Mouse (Mus musculus): ENCODE measurements around the gene Smco3. TPM values are rescaled to one million over a fixed set of nuclear protein-coding genes. Genes with fewer than 3 reads are reported as not detected.

Smco3 gene
- polyA plus RNA-seq, 1 experiment from 2014 or later = 2.6 TPM

DNA sequence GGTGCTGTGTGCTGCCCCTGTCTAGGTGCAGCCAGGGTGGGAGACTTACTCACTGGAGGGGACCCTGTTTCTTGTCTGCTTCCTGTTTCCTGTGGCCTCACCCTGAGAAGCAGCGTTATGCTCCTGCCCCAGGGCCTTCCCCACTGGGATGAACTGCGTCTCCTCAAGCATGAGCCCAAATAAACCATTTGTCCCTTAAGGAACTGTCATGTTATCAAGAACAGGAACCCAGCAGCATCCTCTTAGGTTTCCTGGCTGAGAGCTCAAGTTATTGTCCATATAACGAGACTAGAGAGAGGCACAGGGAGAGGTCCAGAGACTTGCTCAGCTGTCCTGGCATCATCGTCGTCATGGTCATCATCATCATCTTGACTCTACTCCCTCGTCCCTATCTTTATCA, 15.0 kb upstream of the Smco3 start:
- no peak overlapping the region for H3K9ac ChIP-seq (ENCODE audit: low read depth, low read length)
- H3K27me3 ChIP-seq (replicated peaks; ENCODE audit: control insufficient read depth, insufficient read depth, low read length) = no peaks in the 10 kb centered on the region
- no peaks in the 10 kb centered on the region for H3K36me3 ChIP-seq (ENCODE audit: control insufficient read depth, insufficient read depth, low read length)
- H3K4me2 ChIP-seq (ENCODE audit: low read depth, low read length) = no peak overlapping the region
- H3K27ac ChIP-seq (ENCODE audit: low read length) = no peak overlapping the region
- no peak overlapping the region for H3K4me3 ChIP-seq (ENCODE audit: low read length)
- no peaks in the 10 kb centered on the region for H3K9me3 ChIP-seq (ENCODE audit: control insufficient read depth, low read length)
- WGBS = 75% methylated on average over 6 of the region's 6 CpGs
- ATAC-seq = no peak
- 0 out of 2 replicates have a peak, but pooled peaks cover 3% of the 10 kb centered on the region for H3K4me1 ChIP-seq (ENCODE audit: control insufficient read depth, insufficient read depth, low read length)

DNA sequence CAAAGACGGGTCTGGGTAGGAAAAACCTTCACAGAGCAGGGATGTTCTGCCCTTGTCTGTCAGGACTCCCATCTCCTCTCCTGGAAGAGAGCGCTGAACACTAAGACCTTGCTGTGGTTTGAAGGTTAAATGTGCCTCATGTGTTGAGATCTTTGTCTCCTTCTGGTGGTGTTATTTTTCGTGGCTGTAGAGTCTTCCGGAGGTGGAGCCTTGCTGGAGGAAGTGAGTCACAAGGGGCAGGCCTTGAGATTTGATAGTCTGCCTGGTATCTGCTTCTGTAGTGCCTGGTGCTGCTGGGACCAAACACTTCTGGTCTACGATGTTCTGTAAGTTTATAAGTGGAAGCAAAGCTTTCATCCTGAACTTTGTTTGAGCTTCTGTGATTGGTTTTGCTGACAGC, 13.7 kb upstream of the Smco3 start:
- 85% methylated on average over 5 of the region's 5 CpGs for WGBS
- no peak for ATAC-seq
- H3K9me3 ChIP-seq (ENCODE audit: control insufficient read depth, low read length) = no peaks in the 10 kb centered on the region
- 0 out of 2 replicates have a peak, but pooled peaks cover 3% of the 10 kb centered on the region for H3K4me1 ChIP-seq (ENCODE audit: control insufficient read depth, insufficient read depth, low read length)
- H3K4me3 ChIP-seq (ENCODE audit: low read length) = no peak overlapping the region
- H3K4me2 ChIP-seq (ENCODE audit: low read depth, low read length) = no peak overlapping the region
- no peaks in the 10 kb centered on the region for H3K27me3 ChIP-seq (replicated peaks; ENCODE audit: control insufficient read depth, insufficient read depth, low read length)
- H3K9ac ChIP-seq (ENCODE audit: low read depth, low read length) = no peak overlapping the region
- no peak overlapping the region for H3K27ac ChIP-seq (ENCODE audit: low read length)
- no peaks in the 10 kb centered on the region for H3K36me3 ChIP-seq (ENCODE audit: control insufficient read depth, insufficient read depth, low read length)

DNA sequence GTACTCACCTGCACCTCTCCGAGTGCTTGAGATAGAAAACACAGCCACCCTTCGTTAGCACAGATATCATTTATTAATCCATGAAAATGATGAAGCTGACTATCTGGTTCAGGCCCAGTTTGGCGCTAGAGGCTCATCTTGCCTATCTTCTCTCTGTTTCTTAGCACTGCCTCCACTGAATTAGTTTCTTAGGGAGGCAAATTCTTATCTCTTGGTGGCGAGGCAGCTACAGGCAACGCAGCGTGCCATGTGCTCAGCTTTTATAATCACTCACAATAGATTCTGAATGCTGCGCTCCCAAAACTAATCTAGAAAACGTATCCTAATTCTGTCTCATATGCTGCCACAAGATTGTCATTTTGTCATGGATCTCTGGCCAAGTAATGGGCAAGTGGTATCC, 13.1 kb upstream of the Smco3 start:
- H3K9ac ChIP-seq (ENCODE audit: low read depth, low read length) = no peak overlapping the region
- ATAC-seq = no peak
- no peaks in the 10 kb centered on the region for H3K27me3 ChIP-seq (replicated peaks; ENCODE audit: control insufficient read depth, insufficient read depth, low read length)
- no peak overlapping the region for H3K4me2 ChIP-seq (ENCODE audit: low read depth, low read length)
- H3K27ac ChIP-seq (ENCODE audit: low read length) = no peak overlapping the region
- 84% methylated on average over 8 of the region's 8 CpGs for WGBS
- H3K4me3 ChIP-seq (ENCODE audit: low read length) = no peak overlapping the region
- 0 out of 2 replicates have a peak, but pooled peaks cover 3% of the 10 kb centered on the region for H3K4me1 ChIP-seq (ENCODE audit: control insufficient read depth, insufficient read depth, low read length)
- no peaks in the 10 kb centered on the region for H3K36me3 ChIP-seq (ENCODE audit: control insufficient read depth, insufficient read depth, low read length)
- no peaks in the 10 kb centered on the region for H3K9me3 ChIP-seq (ENCODE audit: control insufficient read depth, low read length)

DNA sequence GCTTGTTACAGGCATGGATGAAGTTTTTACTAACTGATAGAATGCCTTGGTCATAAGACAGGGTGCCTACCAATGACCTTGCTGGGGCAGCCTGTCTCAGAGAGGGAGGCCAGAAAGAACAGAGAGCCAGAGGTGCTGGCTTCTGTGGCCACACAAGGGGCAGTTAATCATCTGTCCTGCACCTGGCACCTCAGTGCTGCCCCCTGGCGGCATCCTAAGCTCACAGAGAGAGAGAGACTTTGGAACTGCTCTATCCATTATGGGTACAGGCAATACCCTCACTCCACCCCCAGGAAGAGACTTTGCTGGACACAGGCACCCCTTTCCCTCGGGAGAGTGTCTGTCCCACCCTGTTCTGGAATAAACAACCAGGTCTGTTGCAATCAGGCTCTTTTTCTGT, 12.5 kb upstream of the Smco3 start:
- peak; percentile 31; the same call in 1 of the 2 replicates for ATAC-seq
- Histone ChIP-seq H3K9ac (ENCODE audit: low read depth, low read length) (no peak overlapping the region), H3K27me3 (replicated peaks; ENCODE audit: control insufficient read depth, insufficient read depth, low read length) (no peaks in the 10 kb centered on the region), H3K9me3 (ENCODE audit: control insufficient read depth, low read length) (no peaks in the 10 kb centered on the region), H3K4me1 (ENCODE audit: control insufficient read depth, insufficient read depth, low read length) (0 out of 2 replicates have a peak, but pooled peaks cover 3% of the 10 kb centered on the region), H3K27ac (ENCODE audit: low read length) (no peak overlapping the region), H3K4me2 (ENCODE audit: low read depth, low read length) (no peak overlapping the region), H3K4me3 (ENCODE audit: low read length) (no peak overlapping the region), H3K36me3 (ENCODE audit: control insufficient read depth, insufficient read depth, low read length) (no peaks in the 10 kb centered on the region)
- 8% methylated on average over 2 of the region's 2 CpGs for WGBS

GRCm38 (mm10) chr6:136847267-136847666, 12.0 kb upstream of the Smco3 start:
- Histone ChIP-seq H3K4me1 (ENCODE audit: control insufficient read depth, insufficient read depth, low read length) (no peaks in the 10 kb centered on the region), H3K4me2 (ENCODE audit: low read depth, low read length) (no peak overlapping the region), H3K27ac (ENCODE audit: low read length) (no peak overlapping the region), H3K36me3 (ENCODE audit: control insufficient read depth, insufficient read depth, low read length) (no peaks in the 10 kb centered on the region), H3K9ac (ENCODE audit: low read depth, low read length) (no peak overlapping the region), H3K4me3 (ENCODE audit: low read length) (no peak overlapping the region), H3K9me3 (ENCODE audit: control insufficient read depth, low read length) (no peaks in the 10 kb centered on the region), H3K27me3 (replicated peaks; ENCODE audit: control insufficient read depth, insufficient read depth, low read length) (no peaks in the 10 kb centered on the region)
- 89% methylated on average over 3 of the region's 3 CpGs for WGBS
- ATAC-seq = no peak

DNA sequence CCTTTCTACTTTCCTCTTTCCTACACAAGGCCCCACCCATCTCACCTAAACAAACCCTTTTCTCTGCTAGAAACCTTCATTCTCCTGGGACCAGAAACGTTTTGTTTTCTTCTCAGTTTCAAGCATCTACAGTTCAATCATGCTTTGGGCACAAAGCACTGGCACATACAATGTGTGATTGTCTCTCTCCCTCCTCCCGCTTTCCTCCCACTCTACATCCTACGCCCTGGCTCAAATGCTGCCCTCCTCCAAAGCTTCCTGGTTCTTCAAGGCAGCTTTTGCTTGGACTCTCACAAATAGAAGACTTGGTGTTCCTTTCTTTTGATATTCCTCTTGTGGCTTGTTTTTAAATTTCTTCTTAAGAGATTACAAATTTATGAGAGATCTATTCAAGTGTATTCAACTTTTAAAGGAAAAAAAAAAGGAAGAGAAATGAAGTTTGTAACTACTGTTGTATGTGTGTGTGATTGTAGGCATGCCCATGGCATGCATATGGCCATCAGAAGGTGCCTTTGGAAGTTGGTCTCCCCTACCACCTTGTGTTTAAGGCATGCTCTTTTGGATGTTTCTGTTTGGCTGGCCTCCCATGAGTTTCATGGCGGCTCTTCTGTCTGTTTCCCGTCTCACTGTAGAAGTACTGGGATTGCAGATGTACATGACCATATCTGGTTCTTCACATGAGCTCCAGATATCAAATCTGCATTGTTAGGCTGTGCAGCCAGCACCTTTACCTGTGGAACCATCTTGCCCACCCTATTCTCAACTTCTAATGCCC, 10.6 kb upstream of the Smco3 start:
- WGBS = 71% methylated on average over 5 of the region's 5 CpGs
- no peaks in the 10 kb centered on the region for H3K4me1 ChIP-seq (ENCODE audit: control insufficient read depth, insufficient read depth, low read length)
- H3K9ac ChIP-seq (ENCODE audit: low read depth, low read length) = no peak overlapping the region
- H3K9me3 ChIP-seq (ENCODE audit: control insufficient read depth, low read length) = no peaks in the 10 kb centered on the region
- H3K4me3 ChIP-seq (ENCODE audit: low read length) = no peak overlapping the region
- H3K36me3 ChIP-seq (ENCODE audit: control insufficient read depth, insufficient read depth, low read length) = no peaks in the 10 kb centered on the region
- no peak overlapping the region for H3K27ac ChIP-seq (ENCODE audit: low read length)
- ATAC-seq = no peak
- no peaks in the 10 kb centered on the region for H3K27me3 ChIP-seq (replicated peaks; ENCODE audit: control insufficient read depth, insufficient read depth, low read length)
- H3K4me2 ChIP-seq (ENCODE audit: low read depth, low read length) = no peak overlapping the region

DNA sequence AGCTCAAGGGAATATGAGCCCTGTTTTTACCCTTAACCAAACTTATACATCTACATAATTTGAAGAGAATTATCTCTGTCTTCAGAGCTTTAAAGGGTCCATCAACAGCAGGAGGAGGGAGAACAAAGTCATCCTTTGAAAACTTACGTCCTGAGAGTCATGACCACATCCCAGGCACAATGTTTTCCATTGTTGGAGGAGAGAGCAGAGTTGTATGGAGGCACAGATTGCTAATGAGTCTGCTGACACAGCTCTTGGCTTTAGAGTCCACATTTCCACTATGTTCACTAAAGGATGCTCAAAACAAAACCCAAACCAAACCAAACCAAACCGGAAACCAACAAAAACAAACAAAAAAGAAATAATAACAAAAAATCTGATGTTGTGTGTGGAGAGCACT, 9.7 kb upstream of the Smco3 start:
- Histone ChIP-seq H3K27me3 (replicated peaks; ENCODE audit: control insufficient read depth, insufficient read depth, low read length) (no peaks in the 10 kb centered on the region), H3K4me1 (ENCODE audit: control insufficient read depth, insufficient read depth, low read length) (no peaks in the 10 kb centered on the region), H3K27ac (ENCODE audit: low read length) (no peak overlapping the region), H3K36me3 (ENCODE audit: control insufficient read depth, insufficient read depth, low read length) (no peaks in the 10 kb centered on the region), H3K9ac (ENCODE audit: low read depth, low read length) (no peak overlapping the region), H3K9me3 (ENCODE audit: control insufficient read depth, low read length) (no peaks in the 10 kb centered on the region), H3K4me3 (ENCODE audit: low read length) (no peak overlapping the region), H3K4me2 (ENCODE audit: low read depth, low read length) (no peak overlapping the region)
- no peak for ATAC-seq
- whole genome bisulfite sequencing = 67% methylated on average over 2 of the region's 2 CpGs

- H3K4me3 ChIP-seq (ENCODE audit: low read length) = no peak overlapping the region
- ATAC-seq = no peak
- H3K9ac ChIP-seq (ENCODE audit: low read depth, low read length) = no peak overlapping the region
- H3K9me3 ChIP-seq (ENCODE audit: control insufficient read depth, low read length) = no peaks in the 10 kb centered on the region
- WGBS = 75% methylated on average over 3 of the region's 3 CpGs
- no peaks in the 10 kb centered on the region for H3K36me3 ChIP-seq (ENCODE audit: control insufficient read depth, insufficient read depth, low read length)
- no peak overlapping the region for H3K27ac ChIP-seq (ENCODE audit: low read length)
- no peaks in the 10 kb centered on the region for H3K27me3 ChIP-seq (replicated peaks; ENCODE audit: control insufficient read depth, insufficient read depth, low read length)
- H3K4me2 ChIP-seq (ENCODE audit: low read depth, low read length) = no peak overlapping the region
- no peaks in the 10 kb centered on the region for H3K4me1 ChIP-seq (ENCODE audit: control insufficient read depth, insufficient read depth, low read length)
Measured at GRCm38 (mm10) chr6:136837323-136837722, 2.1 kb upstream of the Smco3 start.

GRCm38 (mm10) chr6:136831712-136832111, 3.5 kb downstream of the Smco3 start:
- ATAC-seq = no peak
- Histone ChIP-seq H3K9me3 (ENCODE audit: control insufficient read depth, low read length) (no peaks in the 10 kb centered on the region), H3K9ac (ENCODE audit: low read depth, low read length) (no peak overlapping the region), H3K36me3 (ENCODE audit: control insufficient read depth, insufficient read depth, low read length) (no peaks in the 10 kb centered on the region), H3K4me3 (ENCODE audit: low read length) (no peak overlapping the region), H3K4me1 (ENCODE audit: control insufficient read depth, insufficient read depth, low read length) (peaks cover 3% of the 10 kb centered on the region; the same call in 1 of the 2 replicates), H3K27ac (ENCODE audit: low read length) (no peak overlapping the region), H3K27me3 (replicated peaks; ENCODE audit: control insufficient read depth, insufficient read depth, low read length) (no peaks in the 10 kb centered on the region), H3K4me2 (ENCODE audit: low read depth, low read length) (no peak overlapping the region)
- WGBS = 68% methylated on average over 5 of the region's 5 CpGs
